Mouse (Mus musculus): ENCODE measurements around the gene Adamts3. TPM values are rescaled to one million over a fixed set of nuclear protein-coding genes. Genes with fewer than 3 reads are reported as not detected.
A peak's percentile ranks its signal among the peaks of the same experiment; 100 is the strongest.

Adamts3 gene
- polyA plus RNA-seq (2012; rRNA removed) = 10.9 and 11.4 TPM in 2 replicates

GRCm38 (mm10) chr5:89883051-89883907, at the start of gene Adamts3:
Gene Adamts3 (minus strand): TSS chr5:89883334.
- 0 out of 2 replicates have a peak, but pooled peaks cover 1% of the 10 kb centered on the region for H3K27me3 ChIP-seq (ENCODE audit: control insufficient read depth, insufficient read depth, low read length)
- DNase-seq = peak; percentile 38 to 57
- H3K4me1 ChIP-seq (ENCODE audit: control insufficient read depth, insufficient read depth, low read length) = no peaks in the 10 kb centered on the region
- 2% methylated on average over 68 of the region's 78 CpGs for WGBS
- H3K27ac ChIP-seq (ENCODE audit: insufficient read depth, low read length) = no peak within 1 kb of the TSS
- H3K4me3 ChIP-seq (replicated peaks; ENCODE audit: insufficient read depth, low read depth, low read length) = peak within 1 kb of the TSS; percentile 39
- TF ChIP-seq POLR2A (IDR thresholded peaks at IDR 0.05; ENCODE audit: borderline replicate concordance, insufficient read depth, low read length) = no peak
- no peak for TF ChIP-seq CTCF (IDR thresholded peaks at IDR 0.05; ENCODE audit: borderline replicate concordance, insufficient read depth, low read depth, low read length)

DNA sequence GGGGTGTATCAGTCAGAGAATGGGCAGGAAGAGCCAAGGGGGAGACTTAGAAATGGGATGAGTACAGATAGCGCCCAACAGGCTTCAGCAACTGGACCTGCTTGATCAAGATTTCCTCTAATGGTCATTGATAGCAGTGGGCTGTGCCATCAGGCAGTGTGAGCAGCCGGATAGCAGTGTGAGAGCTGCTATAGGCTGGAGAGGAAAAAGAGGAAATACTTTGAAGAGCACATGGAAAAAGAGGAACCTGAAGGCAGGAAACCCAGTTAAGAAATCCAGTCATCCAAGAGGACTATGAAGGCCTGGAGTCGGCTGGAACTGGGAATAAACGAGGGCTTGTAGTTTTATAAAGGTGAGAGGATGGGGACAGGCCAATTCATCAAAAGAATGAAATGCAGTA, 48.4 kb upstream of the Adamts3 start:
- Histone ChIP-seq H3K4me3 (replicated peaks; ENCODE audit: insufficient read depth, low read depth, low read length) (no peak overlapping the region), H3K4me1 (ENCODE audit: control insufficient read depth, insufficient read depth, low read length) (no peaks in the 10 kb centered on the region), H3K27me3 (ENCODE audit: control insufficient read depth, insufficient read depth, low read length) (no peaks in the 10 kb centered on the region), H3K27ac (ENCODE audit: insufficient read depth, low read length) (no peak overlapping the region)
- WGBS = 95% methylated on average over 4 of the region's 4 CpGs
- TF ChIP-seq CTCF (IDR thresholded peaks at IDR 0.05; ENCODE audit: borderline replicate concordance, insufficient read depth, low read depth, low read length) (no peak), POLR2A (IDR thresholded peaks at IDR 0.05; ENCODE audit: borderline replicate concordance, insufficient read depth, low read length) (no peak)
- no peak for DNase-seq

DNA sequence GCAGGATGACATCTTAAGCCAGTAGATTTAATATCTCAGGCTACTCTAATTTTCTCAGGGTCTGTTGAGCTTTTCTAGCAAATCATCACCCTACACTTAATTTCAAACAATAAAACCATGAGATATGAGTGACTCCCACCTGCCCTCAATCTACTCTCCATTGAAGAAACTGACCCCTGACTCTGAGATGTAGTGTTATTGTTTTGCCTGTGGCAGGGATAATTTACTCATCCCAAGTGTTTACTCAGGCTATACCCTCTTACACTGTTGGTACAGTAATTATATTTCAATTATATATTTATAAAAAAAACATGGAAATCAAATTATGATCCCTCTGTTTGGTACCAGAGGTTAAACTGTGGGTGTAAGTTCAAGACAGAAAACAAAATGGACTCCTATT, 29.2 kb upstream of the Adamts3 start:
- no peak for TF ChIP-seq CTCF (IDR thresholded peaks at IDR 0.05; ENCODE audit: borderline replicate concordance, insufficient read depth, low read depth, low read length)
- TF ChIP-seq POLR2A (IDR thresholded peaks at IDR 0.05; ENCODE audit: borderline replicate concordance, insufficient read depth, low read length) = no peak
- DNase-seq = no peak
- H3K4me3 ChIP-seq (replicated peaks; ENCODE audit: insufficient read depth, low read depth, low read length) = no peak overlapping the region
- H3K4me1 ChIP-seq (ENCODE audit: control insufficient read depth, insufficient read depth, low read length) = no peaks in the 10 kb centered on the region
- H3K27ac ChIP-seq (ENCODE audit: insufficient read depth, low read length) = no peak overlapping the region
- no peaks in the 10 kb centered on the region for H3K27me3 ChIP-seq (ENCODE audit: control insufficient read depth, insufficient read depth, low read length)

GRCm38 (mm10) chr5:89911950-89912349, 28.8 kb upstream of the Adamts3 start:
- Histone ChIP-seq H3K4me3 (replicated peaks; ENCODE audit: insufficient read depth, low read depth, low read length) (no peak overlapping the region), H3K27ac (ENCODE audit: insufficient read depth, low read length) (no peak overlapping the region), H3K4me1 (ENCODE audit: control insufficient read depth, insufficient read depth, low read length) (no peaks in the 10 kb centered on the region), H3K27me3 (ENCODE audit: control insufficient read depth, insufficient read depth, low read length) (no peaks in the 10 kb centered on the region)
- WGBS = 32% methylated on average over 7 of the region's 7 CpGs
- TF ChIP-seq CTCF (IDR thresholded peaks at IDR 0.05; ENCODE audit: borderline replicate concordance, insufficient read depth, low read depth, low read length) (no peak), POLR2A (IDR thresholded peaks at IDR 0.05; ENCODE audit: borderline replicate concordance, insufficient read depth, low read length) (no peak)
- no peak for DNase-seq

GRCm38 (mm10) chr5:89911508-89911907, 28.4 kb upstream of the Adamts3 start:
- TF ChIP-seq CTCF (IDR thresholded peaks at IDR 0.05; ENCODE audit: borderline replicate concordance, insufficient read depth, low read depth, low read length) = no peak
- no peak for TF ChIP-seq POLR2A (IDR thresholded peaks at IDR 0.05; ENCODE audit: borderline replicate concordance, insufficient read depth, low read length)
- H3K4me3 ChIP-seq (replicated peaks; ENCODE audit: insufficient read depth, low read depth, low read length) = no peak overlapping the region
- no peaks in the 10 kb centered on the region for H3K27me3 ChIP-seq (ENCODE audit: control insufficient read depth, insufficient read depth, low read length)
- H3K27ac ChIP-seq (ENCODE audit: insufficient read depth, low read length) = no peak overlapping the region
- no peaks in the 10 kb centered on the region for H3K4me1 ChIP-seq (ENCODE audit: control insufficient read depth, insufficient read depth, low read length)
- WGBS = 55% methylated on average over 4 of the region's 4 CpGs
- no peak for DNase-seq

GRCm38 (mm10) chr5:89906884-89907431, 23.8 kb upstream of the Adamts3 start:
- Histone ChIP-seq H3K4me1 (ENCODE audit: control insufficient read depth, insufficient read depth, low read length) (no peaks in the 10 kb centered on the region), H3K27me3 (ENCODE audit: control insufficient read depth, insufficient read depth, low read length) (no peaks in the 10 kb centered on the region), H3K27ac (ENCODE audit: insufficient read depth, low read length) (no peak overlapping the region), H3K4me3 (replicated peaks; ENCODE audit: insufficient read depth, low read depth, low read length) (no peak overlapping the region)
- no peak for TF ChIP-seq CTCF (IDR thresholded peaks at IDR 0.05; ENCODE audit: borderline replicate concordance, insufficient read depth, low read depth, low read length)
- no peak for TF ChIP-seq POLR2A (IDR thresholded peaks at IDR 0.05; ENCODE audit: borderline replicate concordance, insufficient read depth, low read length)
- DNase-seq = no peak
- WGBS = 20% methylated on average over 13 of the region's 13 CpGs

DNA sequence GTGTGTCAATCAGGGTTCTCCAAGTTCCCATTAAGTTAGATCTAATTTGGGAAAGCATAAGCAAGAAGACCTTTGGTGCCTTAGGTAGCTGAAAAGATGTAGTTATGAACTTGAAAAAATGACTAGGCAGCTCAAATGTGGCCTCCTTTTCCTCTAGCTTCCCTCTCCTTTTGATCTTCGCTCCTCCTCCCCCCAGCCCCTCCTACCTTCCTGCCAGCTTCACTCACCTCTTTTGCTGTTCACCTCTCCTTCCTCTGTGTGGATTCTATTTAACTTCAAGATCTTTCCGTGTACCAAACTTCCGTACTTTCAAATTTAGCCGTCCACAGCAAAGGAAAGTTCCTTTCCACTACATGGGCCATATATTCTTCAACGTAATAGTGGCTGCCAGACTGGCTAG, 17.9 kb upstream of the Adamts3 start:
- no peaks in the 10 kb centered on the region for H3K4me1 ChIP-seq (ENCODE audit: control insufficient read depth, insufficient read depth, low read length)
- 90% methylated on average over 5 of the region's 5 CpGs for WGBS
- H3K4me3 ChIP-seq (replicated peaks; ENCODE audit: insufficient read depth, low read depth, low read length) = no peak overlapping the region
- no peaks in the 10 kb centered on the region for H3K27me3 ChIP-seq (ENCODE audit: control insufficient read depth, insufficient read depth, low read length)
- no peak for TF ChIP-seq POLR2A (IDR thresholded peaks at IDR 0.05; ENCODE audit: borderline replicate concordance, insufficient read depth, low read length)
- TF ChIP-seq CTCF (IDR thresholded peaks at IDR 0.05; ENCODE audit: borderline replicate concordance, insufficient read depth, low read depth, low read length) = no peak
- no peak for DNase-seq
- H3K27ac ChIP-seq (ENCODE audit: insufficient read depth, low read length) = no peak overlapping the region

DNA sequence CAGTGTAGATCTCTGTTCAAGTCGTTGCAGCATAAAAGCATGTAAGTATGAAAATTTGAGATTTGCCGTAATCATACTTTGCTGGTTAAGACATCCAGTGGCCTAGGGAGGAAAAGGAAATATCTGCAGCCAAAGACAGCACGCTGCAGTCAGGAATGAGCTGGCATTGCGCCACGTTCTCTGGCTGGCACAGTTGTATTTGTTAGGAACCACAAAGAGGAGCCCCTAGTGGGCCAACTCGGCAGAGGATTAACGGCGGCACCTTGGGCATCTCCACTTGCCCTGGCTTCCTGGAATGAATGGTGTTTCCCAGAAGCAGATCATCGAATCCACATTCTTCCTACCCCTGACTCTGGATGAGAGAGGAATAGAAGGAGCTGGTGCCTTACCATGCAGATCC, 14.4 kb upstream of the Adamts3 start:
- WGBS = 5% methylated on average over 9 of the region's 9 CpGs
- DNase-seq = peak; percentile 47 to 49
- H3K4me1 ChIP-seq (ENCODE audit: control insufficient read depth, insufficient read depth, low read length) = no peaks in the 10 kb centered on the region
- H3K4me3 ChIP-seq (replicated peaks; ENCODE audit: insufficient read depth, low read depth, low read length) = no peak overlapping the region
- TF ChIP-seq POLR2A (IDR thresholded peaks at IDR 0.05; ENCODE audit: borderline replicate concordance, insufficient read depth, low read length) (no peak), CTCF (IDR thresholded peaks at IDR 0.05; ENCODE audit: borderline replicate concordance, insufficient read depth, low read depth, low read length) (no peak)
- H3K27ac ChIP-seq (ENCODE audit: insufficient read depth, low read length) = no peak overlapping the region
- H3K27me3 ChIP-seq (ENCODE audit: control insufficient read depth, insufficient read depth, low read length) = no peaks in the 10 kb centered on the region

Data from cerebellum, adult 2 months (tissue).